Mouse (Mus musculus) 416B (cell line): Measurements from ENCODE around the gene Syne1.
A peak's percentile ranks its signal among the peaks of the same experiment; 100 is the strongest.

Source experiments
- DNase-seq: peaks from one replicate; pipeline ENCODE4 v3.0.0; 2011; ENCODE audit warnings: low read depth

Syne1 gene

DNA sequence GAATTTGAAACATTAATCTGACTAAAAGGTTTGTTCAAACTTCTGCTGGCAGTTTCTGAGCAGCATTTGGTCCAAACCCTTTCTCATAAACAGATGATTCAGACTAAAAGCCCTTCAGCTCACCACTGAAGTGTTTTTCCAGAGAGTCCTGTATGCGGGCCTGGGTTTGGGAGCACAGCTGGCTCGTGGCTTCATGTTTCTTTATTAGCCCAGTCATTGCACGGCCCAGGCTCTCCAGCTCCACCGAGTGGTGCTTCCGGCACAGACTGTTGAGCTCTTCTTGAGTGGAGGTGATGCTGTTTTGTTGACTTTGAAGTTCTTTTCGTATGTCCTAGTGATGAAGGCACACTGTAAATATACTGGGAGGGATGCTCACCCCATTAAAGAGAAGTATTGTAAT lies 245.7 kb downstream of the Syne1 start:
- peak; percentile 16 for DNase-seq

DNA sequence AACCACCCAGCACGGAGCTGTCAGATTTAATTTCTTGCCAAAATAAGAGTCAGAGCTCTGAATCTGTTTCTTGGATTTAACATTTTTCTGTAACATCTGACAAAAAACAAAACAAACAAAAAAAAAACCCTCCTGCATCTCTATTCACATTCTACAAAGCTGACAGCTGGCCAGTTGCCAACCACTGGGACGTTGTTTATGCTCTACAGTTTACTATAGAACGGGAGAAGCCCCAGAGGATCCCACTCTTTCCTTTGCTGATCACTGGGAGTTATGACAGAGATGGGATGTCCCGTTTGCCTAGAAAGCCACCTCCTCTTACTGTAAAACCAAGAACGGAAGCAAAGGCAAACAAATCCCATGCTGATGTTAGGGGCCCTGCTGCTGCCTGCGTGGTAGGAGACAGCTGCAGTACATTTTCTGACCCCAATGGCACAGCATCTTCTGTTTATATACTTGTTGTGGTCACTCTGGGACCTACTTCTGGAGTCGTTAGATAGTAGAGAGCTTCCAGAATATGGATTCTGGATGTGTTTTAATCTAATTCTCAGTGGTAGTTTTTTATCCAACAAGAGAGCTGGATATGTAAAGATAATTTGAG lies 255.9 kb downstream of the Syne1 start:
- no peak for DNase-seq

DNA sequence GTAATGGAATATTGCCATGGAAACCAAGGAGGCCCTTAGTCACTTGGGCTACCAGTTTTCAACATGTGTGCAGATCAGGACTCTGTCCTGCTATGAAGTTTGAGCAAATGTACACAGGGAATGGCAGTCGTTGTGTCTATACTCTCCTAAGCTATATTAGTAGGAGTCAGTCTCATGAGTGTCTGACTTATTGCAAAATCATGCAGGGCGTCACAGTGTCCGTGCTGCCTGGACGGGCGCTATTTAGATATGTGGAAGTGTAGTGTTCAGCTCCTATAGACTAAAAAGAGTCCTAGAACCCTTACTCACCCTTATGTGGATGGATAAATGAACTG lies 261.7 kb downstream of the Syne1 start:
- no peak for DNase-seq

DNA sequence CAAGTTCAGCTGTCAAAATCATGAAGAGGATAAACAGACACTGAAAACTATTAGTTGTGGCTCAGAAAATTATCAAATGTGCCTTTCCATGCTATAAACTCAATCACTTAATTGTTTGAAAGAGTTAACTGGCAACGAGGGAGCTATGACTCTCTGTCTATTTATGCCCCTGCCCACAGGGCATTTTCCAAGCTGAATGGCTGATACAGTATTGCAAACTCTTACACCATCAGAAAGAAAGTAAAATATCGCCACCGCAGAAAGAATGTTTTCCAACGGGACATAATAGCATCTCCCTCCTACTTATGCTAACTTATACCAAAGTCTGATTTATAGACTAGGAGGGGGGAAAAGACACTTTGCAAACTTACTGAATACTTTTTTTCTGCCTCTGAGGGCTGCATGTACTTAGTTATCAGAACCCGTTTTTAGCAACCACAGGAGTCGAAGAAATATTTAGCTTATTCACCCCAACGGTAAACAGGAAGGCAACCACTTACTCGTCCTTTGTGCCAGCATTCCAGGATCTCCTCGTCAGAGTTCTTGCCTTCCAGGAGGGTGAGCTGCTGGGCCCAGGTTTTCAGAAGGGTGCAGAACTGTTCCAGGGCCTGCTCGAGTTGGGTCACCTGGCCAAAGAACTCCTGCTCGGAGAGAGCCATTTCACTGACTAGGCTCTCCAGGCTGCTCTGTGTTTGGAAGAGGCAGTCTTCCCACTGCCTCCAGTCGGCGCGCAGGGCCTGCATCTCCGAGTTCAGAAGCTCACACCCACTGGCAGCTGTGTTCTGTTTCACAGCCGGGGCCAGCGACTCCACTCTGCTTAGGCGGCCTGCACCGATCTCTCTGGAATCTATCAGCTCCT lies 262.3 kb downstream of the Syne1 start:
- DNase-seq = no peak

DNA sequence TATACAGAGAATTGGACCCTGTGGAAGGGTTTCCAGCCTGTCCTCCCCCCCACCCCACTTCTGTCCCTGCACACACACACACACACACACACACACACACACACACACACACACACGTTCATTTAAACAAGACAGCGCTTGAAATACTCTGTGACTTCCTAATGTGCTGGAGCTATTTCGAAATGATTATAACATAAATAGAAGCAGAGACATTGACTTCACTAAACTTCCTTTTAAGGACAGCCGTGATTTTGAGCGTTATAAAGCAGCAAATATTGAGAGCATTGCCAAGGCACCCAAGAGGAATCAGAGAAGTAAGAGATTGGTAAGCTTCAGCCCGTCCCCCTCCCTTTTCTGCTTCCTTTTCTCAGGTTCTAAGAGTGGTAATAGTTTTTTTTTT lies 263.0 kb downstream of the Syne1 start:
- DNase-seq = peak; percentile 45

DNA sequence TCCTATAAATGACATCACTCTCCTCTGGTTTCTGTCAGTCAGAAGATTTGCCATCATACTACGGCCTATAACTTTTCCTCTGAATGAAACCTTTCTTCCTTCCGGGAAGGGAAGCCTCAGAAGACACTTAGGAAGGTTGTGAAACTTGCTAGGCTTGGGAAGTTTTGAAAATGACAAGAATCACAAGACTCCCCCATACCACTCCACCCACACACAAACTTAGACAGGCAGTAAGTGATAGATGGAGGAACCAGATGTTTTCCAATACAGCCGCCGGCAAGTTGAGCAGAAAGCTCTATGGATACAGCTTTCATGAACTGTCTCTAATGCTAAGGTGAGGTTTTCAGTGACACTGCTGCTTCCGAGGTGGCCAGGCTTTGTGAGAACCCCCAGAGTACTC lies 275.5 kb downstream of the Syne1 start:
- DNase-seq = no peak

DNA sequence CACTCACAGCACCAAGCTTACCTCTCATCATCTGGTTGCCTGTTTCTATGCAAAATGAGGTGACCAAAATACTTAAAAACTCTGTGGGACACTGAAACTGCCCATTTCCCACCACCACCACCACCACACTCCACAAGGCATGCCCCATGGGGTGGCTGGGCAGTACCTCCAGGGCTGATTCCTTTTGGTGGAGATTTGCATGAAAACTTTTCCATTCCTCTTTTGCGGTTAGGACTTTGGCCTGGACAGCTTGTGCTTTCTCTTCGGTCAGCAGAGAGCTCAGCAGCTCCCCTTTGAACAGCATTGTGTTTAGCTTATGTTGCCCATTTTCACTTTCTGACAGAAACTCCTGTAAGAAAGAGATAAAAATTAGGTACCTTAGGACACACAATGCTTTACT lies 280.6 kb downstream of the Syne1 start:
- DNase-seq = no peak

DNA sequence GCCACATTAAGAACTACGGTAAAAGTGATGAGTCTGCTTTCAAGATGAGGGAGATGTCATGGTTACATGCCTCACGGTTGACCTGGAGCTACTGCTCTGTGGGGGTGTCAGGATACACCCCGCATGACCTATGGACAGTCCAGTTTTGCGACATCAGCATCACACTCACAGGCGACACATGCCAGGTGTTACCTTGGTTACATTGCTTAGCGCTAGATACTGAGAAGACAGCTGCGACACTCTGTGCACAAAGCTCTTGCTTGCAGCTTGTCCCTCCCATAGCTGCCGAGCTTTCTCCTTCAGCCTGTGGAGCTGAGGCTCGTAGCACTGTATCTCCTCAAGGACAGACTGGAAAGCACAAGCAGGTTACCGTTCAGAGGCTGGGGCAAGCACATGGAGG lies 286.9 kb downstream of the Syne1 start:
- no peak for DNase-seq

DNA sequence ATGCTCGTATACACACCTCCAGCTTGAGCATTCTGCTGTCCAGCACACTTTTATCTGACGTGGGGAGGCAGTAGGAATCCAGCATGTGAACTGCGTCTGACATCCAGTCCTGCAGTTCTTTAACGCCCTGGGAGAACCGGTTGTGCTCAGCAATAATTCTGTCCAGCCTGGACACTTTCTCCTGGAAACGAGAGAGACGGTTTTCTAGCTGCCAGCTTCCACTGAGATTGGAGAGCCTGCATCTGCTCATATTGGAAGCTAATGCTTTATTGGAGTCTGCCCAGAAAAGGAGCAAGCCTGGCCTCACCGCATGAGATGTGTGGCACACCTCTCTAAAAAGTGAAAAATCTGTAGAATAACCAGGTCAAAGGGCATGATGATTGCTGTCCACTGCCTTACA lies 288.6 kb downstream of the Syne1 start:
- no peak for DNase-seq

DNA sequence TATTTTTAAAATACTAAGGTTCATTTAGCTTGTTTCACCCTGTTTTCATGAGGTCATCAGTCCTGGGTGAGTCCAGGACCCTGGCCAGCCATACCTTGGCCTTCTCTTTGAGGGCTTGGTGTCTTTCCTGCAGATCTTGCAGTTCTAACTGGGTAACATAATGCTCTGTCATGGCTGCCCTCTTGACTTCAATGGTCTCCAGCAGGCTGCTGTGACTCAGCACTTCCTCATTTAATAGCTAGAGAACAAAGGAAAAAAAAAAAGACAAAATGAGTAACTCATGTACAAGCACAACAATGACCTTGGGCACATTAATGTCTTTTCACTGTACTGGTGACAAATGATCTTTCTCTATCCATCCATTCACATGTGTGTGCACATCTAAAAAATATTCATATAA lies 294.6 kb downstream of the Syne1 start:
- peak; percentile 75 for DNase-seq

DNA sequence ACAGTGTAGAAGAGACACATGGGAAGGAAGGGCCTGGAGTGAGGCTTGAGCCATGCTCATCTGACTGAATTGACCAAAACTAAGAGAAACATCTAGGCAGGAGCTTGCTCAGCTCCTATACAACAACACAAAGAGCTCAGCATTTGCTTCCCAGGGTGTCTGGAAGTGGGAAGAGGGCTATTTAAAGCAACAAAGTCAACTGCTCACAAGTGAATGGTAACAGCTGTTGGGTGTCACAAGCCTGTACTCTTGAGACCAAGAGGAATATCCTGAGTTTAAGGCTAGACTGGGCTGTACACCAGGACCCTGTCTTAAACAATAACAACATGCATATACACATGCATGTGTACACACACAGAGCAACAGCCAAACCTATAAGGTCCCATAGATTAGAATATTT lies 297.5 kb downstream of the Syne1 start:
- no peak for DNase-seq

DNA sequence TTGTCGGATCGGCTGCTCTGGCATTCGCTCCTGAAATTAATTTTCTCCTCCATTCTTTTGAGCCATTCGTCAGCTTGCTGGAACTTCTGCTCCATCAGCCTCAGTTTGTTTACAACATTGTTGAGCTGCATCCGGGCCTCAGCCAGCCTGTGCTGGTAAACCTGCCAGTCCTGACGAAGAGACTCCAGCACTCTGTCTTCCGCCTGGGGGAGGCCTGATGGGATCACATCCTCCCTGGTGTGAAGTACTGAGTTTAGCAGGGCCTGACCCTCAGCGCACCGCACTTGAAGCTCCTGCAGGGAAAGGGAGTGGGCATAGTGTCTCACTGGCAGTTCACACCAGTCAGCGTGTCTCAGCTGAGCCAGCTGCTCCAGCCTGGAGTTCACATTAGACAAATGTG lies 300.6 kb downstream of the Syne1 start:
- DNase-seq = no peak

DNA sequence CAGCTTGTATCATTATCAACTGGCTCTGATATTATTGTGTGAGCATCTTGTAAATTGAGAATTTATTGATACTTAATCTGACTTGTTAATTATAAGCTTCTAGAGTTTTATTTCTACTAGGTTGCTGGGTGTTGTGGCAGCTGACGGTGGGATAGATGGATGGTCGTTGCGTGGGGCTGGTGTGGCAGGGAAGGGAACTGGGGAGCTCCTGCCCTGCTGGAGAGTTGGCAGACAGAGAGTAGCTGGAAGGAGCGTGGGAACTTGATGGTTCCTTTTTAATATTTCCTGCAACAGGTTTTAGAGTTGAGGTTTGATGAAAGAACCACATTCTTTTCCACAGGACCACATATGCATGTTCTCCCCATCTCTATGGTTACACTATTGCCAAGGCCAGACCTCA lies 311.6 kb downstream of the Syne1 start:
- no peak for DNase-seq

DNA sequence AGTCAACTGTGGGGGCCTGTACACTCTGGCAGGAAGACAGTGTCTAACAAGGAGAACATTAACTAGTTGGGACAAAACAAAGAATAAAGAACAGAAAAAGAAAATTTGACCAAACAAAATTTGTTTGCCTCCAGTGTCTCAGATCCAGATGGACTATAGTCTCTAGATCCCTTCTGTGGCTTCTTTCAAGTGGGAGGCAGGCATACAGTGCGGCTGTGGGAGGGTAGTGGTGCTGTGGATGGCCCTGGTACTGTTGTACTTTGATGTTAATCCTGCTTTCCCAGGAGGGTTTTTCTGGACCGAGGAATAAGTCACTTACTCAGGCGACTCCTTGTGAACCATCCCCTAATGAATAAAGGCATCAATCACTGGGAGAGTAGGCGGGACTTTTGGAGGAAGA lies 314.4 kb downstream of the Syne1 start:
- DNase-seq = no peak

DNA sequence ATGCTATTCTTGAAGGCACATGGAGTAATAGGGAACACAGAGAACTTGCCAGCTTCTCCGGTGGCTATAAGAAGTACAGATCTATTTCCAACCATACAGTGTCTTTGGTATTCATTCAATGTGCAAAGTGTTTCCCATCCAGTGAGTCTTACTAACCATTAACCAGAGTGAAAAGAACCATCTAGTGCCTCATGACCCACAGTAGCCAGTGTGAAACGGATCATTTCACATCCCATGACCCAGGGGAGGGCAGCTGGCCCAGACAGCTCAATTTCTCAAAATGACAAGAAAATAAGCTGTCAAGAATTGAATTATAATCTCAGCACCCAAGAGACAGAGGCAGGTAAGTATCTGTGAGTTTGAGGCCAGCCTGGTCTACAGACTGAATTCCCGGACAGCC lies 315.1 kb downstream of the Syne1 start:
- no peak for DNase-seq

DNA sequence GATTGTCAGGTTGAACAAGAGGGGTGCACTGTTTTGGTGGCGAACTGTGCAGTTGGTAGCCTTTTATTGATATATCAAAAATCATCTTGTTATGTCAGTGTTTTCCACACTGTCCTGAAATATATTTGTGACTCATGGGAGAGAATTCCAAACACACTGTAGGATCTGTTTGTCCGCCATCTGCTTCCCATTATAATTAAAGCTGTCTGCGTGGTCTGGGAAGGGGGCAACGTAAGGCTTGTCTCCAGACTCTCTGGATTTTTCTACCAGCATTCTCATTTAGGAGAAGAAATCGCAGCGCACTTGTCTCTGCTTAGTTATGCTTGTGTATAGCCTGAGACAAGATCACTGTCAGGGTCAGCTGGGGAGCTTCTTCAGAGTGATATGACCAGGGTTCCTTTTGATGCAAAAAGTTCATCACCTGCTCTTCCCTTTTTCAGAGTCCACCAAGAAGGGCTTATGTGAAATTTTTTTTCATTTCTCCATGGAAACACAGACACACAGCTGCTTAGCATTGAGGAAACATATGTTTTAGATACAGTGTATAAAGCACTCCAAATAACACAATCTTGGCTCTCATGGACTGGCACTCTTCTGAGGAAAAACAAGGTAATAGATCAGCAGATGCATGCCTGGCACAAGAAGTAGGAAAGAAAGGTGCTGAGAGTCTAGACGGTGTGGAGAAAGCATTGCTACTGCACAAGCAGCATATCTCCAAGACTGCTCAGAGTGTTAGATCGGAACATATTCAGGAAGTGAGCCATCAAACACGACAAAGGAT lies 316.4 kb downstream of the Syne1 start:
- DNase-seq = no peak

DNA sequence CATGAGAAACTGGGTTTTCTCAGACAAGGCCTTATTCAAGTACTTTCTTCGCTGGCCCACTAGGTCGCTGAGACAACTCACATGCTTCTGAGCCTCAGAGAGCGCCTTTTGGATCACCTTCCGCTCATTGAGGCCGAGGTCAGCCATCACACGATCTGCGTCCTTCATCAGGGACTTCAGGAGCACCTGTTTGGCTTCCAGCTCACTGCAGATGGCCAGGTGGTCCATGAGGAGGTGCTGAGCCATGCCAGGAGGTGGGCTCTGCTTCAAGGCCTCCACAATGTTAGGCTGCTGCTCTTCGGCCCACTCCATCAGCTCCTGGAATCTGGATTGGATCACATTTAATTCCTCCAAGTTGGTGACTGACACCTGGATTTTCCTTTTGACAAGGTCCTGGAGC lies 322.2 kb downstream of the Syne1 start:
- DNase-seq = no peak

DNA sequence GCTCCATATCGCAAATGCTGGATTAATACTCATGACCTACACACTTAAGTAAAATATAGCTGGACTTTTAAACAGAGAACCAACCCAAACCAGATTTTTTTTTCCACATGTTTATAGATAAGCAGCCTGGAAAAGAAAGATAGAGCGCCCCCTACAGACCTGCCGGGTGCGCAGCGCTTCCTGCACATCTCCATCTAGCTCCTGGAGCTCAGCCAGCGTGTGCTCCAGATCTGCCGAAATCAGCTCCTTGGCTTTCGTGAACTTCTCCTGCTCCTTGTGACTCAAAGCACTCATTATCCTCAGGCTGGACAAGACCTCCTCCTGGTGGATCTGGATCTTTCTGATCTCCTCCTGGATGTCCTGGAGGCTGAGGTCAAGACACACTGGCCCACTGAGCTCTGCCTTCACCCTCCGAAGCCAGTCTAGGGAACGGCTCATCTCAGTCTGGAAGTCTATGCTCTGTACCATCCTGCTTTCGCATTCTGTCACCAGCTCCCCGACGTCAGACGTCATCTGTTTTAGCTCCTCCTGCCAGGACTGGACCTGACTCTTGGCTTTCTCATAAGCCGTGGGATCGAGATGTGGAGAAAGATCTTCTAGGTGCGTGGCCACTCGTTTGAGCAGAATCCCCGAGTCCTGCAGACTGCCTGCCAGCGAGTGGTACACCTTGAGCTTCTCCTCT lies 323.7 kb downstream of the Syne1 start:
- peak; percentile 54 for DNase-seq

DNA sequence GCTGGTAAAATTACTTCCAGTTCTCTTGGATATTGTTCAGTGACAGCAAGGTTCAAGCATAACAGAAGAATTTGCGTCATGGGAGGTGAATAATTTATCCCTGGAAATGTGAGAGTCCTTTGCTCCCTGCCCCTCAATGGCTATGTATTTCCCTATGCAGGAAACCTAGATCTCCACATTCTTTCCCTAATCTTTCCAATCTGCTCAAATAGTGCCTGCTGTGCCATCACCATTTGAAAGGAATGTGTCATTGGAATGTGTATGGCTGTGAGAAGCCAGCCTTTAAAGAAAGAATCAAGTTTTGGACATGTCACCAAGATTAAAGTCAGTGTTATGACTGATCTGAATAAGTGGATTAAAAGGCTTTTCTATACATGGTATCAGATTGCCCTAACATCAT lies 335.3 kb downstream of the Syne1 start:
- no peak for DNase-seq

DNA sequence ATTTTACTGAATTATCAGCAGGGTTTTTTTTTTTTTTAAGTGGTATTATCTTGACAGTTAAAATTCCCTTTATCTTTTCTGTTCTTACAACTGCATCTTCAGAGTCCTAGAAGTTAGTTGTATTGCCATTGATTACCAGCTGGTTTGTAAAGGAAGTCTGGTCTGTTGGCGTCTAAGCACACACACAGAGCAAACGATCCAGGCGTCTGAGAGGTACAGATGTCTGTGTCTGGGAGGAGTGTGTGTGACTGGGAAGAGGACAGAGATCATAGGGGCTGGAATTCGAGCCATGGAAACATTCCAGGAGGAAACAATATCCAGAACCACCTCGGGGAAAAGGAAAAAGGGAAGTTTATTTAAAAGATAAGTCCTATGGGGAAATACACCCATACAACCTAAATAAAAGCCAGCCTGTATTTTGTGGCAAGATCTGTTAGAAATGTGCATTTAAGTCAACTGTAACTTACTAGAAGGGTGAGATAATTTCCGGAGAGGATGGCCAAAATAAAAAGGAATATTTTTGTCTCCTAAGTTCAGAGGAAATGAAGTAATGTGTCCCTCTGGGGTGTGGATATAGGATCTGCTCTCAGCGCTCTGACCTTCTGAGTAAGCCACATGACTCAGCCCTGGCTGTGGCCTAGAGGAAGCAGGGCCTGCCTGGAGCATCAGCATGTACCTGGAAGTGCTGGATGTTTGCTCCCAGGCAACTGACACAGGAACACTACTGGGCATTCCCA lies 343.2 kb downstream of the Syne1 start:
- peak; percentile 85 for DNase-seq

DNA sequence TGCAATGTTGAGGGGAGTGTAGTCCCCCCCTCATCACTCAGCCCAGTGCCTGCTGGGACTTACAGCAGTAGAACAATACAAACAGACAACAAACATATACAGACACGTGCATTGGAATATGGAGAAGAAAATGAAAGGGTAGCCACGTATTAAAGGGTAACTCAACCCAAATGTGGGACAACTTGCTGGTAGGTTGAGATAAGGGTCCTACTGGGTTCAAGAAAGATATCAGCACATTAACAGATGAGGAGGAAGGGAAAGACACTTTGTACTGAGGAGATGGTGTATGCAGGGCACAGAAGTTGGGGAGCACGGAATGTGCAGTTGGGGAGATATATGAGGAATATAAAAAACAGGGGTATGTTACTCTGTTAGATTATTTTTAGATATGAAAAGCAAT lies 345.3 kb downstream of the Syne1 start:
- no peak for DNase-seq

DNA sequence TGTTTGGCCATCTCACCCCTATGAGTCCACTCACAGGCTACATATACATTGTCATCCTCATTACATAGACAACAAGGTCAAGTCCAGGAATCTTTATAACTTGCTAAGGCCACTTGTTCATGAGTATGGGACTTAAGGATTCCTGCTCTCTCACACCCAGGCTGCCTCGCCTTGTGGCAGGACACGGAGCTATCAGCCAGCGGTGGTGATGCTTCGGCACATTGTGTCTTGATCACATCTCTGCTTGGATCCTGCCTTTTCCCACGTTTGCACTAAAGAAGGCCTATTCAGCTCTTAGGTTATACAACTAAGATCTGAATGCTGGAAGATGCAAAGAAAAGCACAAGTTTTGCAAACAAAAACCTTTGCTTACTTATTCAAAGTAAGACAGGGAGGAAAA lies 345.7 kb downstream of the Syne1 start:
- no peak for DNase-seq
